Mouse (Mus musculus): ENCODE results near the gene Lrch1. TPM values are rescaled to one million over a fixed set of nuclear protein-coding genes. Genes with fewer than 3 reads are reported as not detected.

Gene Lrch1
- polyA plus RNA-seq, 1 experiment: 7.2 TPM

GRCm38 (mm10) chr14:74922039-74922736 is 25.5 kb downstream of the Lrch1 start:
- DNase-seq (ENCODE audit: low read depth): no peak

GRCm38 (mm10) chr14:74921471-74921870 is 26.2 kb downstream of the Lrch1 start:
- DNase-seq (ENCODE audit: low read depth): no peak

- no peak for DNase-seq (ENCODE audit: low read depth)
Measured at GRCm38 (mm10) chr14:74919132-74919531, 28.5 kb downstream of the Lrch1 start.

GRCm38 (mm10) chr14:74918521-74919103 is 29.1 kb downstream of the Lrch1 start:
- DNase-seq (ENCODE audit: low read depth): no peak

- no peak for DNase-seq (ENCODE audit: low read depth)
Measured at GRCm38 (mm10) chr14:74917504-74918124, 30.1 kb downstream of the Lrch1 start.

- no peak for DNase-seq (ENCODE audit: low read depth)
Measured at GRCm38 (mm10) chr14:74916691-74917090, 31.0 kb downstream of the Lrch1 start.

GRCm38 (mm10) chr14:74916075-74916474 is 31.6 kb downstream of the Lrch1 start:
- DNase-seq (ENCODE audit: low read depth): no peak

GRCm38 (mm10) chr14:74915658-74916057 is 32.0 kb downstream of the Lrch1 start:
- DNase-seq (ENCODE audit: low read depth): no peak

- no peak for DNase-seq (ENCODE audit: low read depth)
Measured at GRCm38 (mm10) chr14:74915025-74915424, 32.7 kb downstream of the Lrch1 start.

- DNase-seq (ENCODE audit: low read depth): no peak
Measured at GRCm38 (mm10) chr14:74913381-74914230, 34.1 kb downstream of the Lrch1 start.

- no peak for DNase-seq (ENCODE audit: low read depth)
Measured at GRCm38 (mm10) chr14:74910363-74910762, 37.3 kb downstream of the Lrch1 start.

GRCm38 (mm10) chr14:74909021-74909420 is 38.7 kb downstream of the Lrch1 start:
- no peak for DNase-seq (ENCODE audit: low read depth)

- DNase-seq (ENCODE audit: low read depth): no peak
Measured at GRCm38 (mm10) chr14:74908250-74908649, 39.4 kb downstream of the Lrch1 start.

GRCm38 (mm10) chr14:74907706-74908105 is 40.0 kb downstream of the Lrch1 start:
- DNase-seq (ENCODE audit: low read depth): no peak

GRCm38 (mm10) chr14:74905990-74906389 is 41.7 kb downstream of the Lrch1 start:
- no peak for DNase-seq (ENCODE audit: low read depth)

GRCm38 (mm10) chr14:74904442-74904841 is 43.2 kb downstream of the Lrch1 start:
- no peak for DNase-seq (ENCODE audit: low read depth)

GRCm38 (mm10) chr14:74903047-74903446 is 44.6 kb downstream of the Lrch1 start:
- DNase-seq (ENCODE audit: low read depth): no peak

- no peak for DNase-seq (ENCODE audit: low read depth)
Measured at GRCm38 (mm10) chr14:74900705-74901369, 46.8 kb downstream of the Lrch1 start.

- DNase-seq (ENCODE audit: low read depth): no peak
Measured at GRCm38 (mm10) chr14:74899953-74900704, 47.5 kb downstream of the Lrch1 start.

GRCm38 (mm10) chr14:74898939-74899338 is 48.7 kb downstream of the Lrch1 start:
- no peak for DNase-seq (ENCODE audit: low read depth)

- no peak for DNase-seq (ENCODE audit: low read depth)
Measured at GRCm38 (mm10) chr14:74893693-74894092, 54.0 kb downstream of the Lrch1 start.
